Mouse (Mus musculus) common myeloid progenitor, adult 5-6 weeks (primary cell): Measurements from ENCODE around the gene Crbn. TPM values are rescaled to one million over a fixed set of nuclear protein-coding genes. Genes with fewer than 3 reads are reported as not detected.

ENCODE experiments used
- ATAC-seq: replicated peaks from 2 replicates; pipeline ENCODE4 v1.8.0; 2016; ENCODE audit warnings: low read depth, mild to moderate bottlenecking, moderate TSS enrichment, inconsistent platforms; ENCODE audit not compliant: poor library complexity, severe bottlenecking
- total RNA-seq: library from RNA; stranded (forward); fragments of 200-1000, 187-1606 nt; gene quantifications from 2 replicates; pipeline ENCODE4 v1.2.3, GENCODE M21; 2017

Gene Crbn
- total RNA-seq, 1 experiment from 2014 or later = 51.9 TPM

GRCm38 (mm10) chr6:106768640-106769289 lies 31.1 kb downstream of the Crbn start, which contains the start of gene Trnt1:
Gene Trnt1 (plus strand): TSS chr6:106769120.
- peak; percentile 99 for ATAC-seq

- no peak for ATAC-seq
These were observed 33.1 kb downstream of the Crbn start for GRCm38 (mm10) chr6:106766774-106767173.

GRCm38 (mm10) chr6:106765892-106766291 lies 34.0 kb downstream of the Crbn start:
- no peak for ATAC-seq

- ATAC-seq = peak; percentile 51; the same call in 1 of the 2 replicates
These were observed 38.4 kb downstream of the Crbn start for GRCm38 (mm10) chr6:106761486-106761885.

- ATAC-seq = peak; percentile 82
These were observed 39.2 kb downstream of the Crbn start for GRCm38 (mm10) chr6:106760473-106761218.

- ATAC-seq = 0 out of 2 replicates have a peak, but pooled peaks have one; percentile 36
These were observed 41.6 kb downstream of the Crbn start for GRCm38 (mm10) chr6:106758299-106758698.

- peak; percentile 84 for ATAC-seq
These were observed 49.6 kb downstream of the Crbn start for GRCm38 (mm10) chr6:106750291-106750690.

GRCm38 (mm10) chr6:106748887-106749388 lies 50.9 kb downstream of the Crbn start, which contains the start of gene Il5ra:
Gene Il5ra (minus strand): TSS chr6:106749037.
- peak; percentile 70 for ATAC-seq

- no peak for ATAC-seq
These were observed 52.1 kb downstream of the Crbn start for GRCm38 (mm10) chr6:106747804-106748203.

GRCm38 (mm10) chr6:106747251-106747650 lies 52.6 kb downstream of the Crbn start:
- ATAC-seq = no peak

GRCm38 (mm10) chr6:106745673-106746394 lies 54.0 kb downstream of the Crbn start:
- no peak for ATAC-seq

GRCm38 (mm10) chr6:106743556-106744233 lies 56.2 kb downstream of the Crbn start:
- ATAC-seq = peak; percentile 88

- ATAC-seq = no peak
These were observed 59.5 kb downstream of the Crbn start for GRCm38 (mm10) chr6:106740244-106740825.

GRCm38 (mm10) chr6:106738229-106738628 lies 61.6 kb downstream of the Crbn start:
- no peak for ATAC-seq

GRCm38 (mm10) chr6:106732563-106732962 lies 67.3 kb downstream of the Crbn start:
- ATAC-seq = peak; percentile 70

Other genes with a start within 250 kb of the Crbn start
- 1.2 TPM in 1 of 2 replicates, not detected in the other for gene Il5ra, start 51.0 kb downstream of the Crbn start, total RNA-seq
- gene Trnt1, start 31.0 kb downstream of the Crbn start, total RNA-seq = 103 and 106 TPM in 2 replicates